Mouse (Mus musculus): ENCODE measurements around the gene Prss33.

DNA sequence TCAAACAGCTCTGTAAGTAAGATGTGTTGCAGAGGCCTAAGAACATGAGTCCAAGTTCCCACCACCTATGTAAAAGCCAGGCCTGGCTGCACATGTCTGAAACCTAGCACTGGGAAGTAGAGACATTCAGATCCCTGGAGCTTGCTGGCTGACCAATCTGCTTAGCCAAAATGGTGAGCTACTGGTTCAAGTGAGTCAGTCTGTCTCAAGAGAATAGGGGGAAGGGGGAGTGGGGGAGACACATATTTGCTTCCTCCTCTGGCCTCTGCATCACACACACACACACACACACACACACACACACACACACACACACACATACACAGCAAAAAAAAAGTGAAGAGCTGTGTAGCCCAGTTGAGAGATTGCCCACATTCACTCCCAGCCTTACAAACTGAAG is 52.5 kb downstream of the Prss33 start:
- TF ChIP-seq POLR2A (IDR thresholded peaks at IDR 0.05; ENCODE audit: borderline replicate concordance, extremely low read depth, insufficient read depth, insufficient read length, poor library complexity, severe bottlenecking) (no peak), CTCF (IDR thresholded peaks at IDR 0.05; ENCODE audit: borderline replicate concordance, extremely low read depth, insufficient read depth, insufficient read length) (no peak)
